Mouse (Mus musculus) left cerebral cortex, postnatal 36 days (tissue): ENCODE data around the gene Gm10318. TPM values are rescaled to one million over a fixed set of nuclear protein-coding genes. Genes with fewer than 3 reads are reported as not detected.

Source experiments
- DNase-seq, 2 experiments: peaks; one replicate each; pipeline ENCODE4 v3.0.0; 2021 to 2022; ENCODE audit warnings: low spot score in 2 of 2, mixed read lengths in 1 of 2
- intact Hi-C: fragments of 180-260 bp; cut with DNase I; formaldehyde crosslinking; loops from one replicate; pipeline ENCODE4 v1.15.1; 2025
- total RNA-seq, 2 experiments: library from RNA; stranded (reverse); gene quantifications; 2 replicates each; pipeline ENCODE4 v1.2.3; 2021

Gene Gm10318
- total RNA-seq, 2 experiments from 2014 or later = not detected

GRCm38 (mm10) chr10:77886007-77886747 is 33.5 kb downstream of the Gm10318 start:
- intact Hi-C loops = no loop called here
- DNase-seq = no peak

- DNase-seq = no peak
- intact Hi-C loops = no loop called here
Observed at GRCm38 (mm10) chr10:77890987-77891565, 38.4 kb downstream of the Gm10318 start.

- intact Hi-C loops = no loop called here
- no peak for DNase-seq
Observed at GRCm38 (mm10) chr10:77895562-77895961, 42.9 kb downstream of the Gm10318 start.

- intact Hi-C loops = no loop called here
- DNase-seq = no peak
Observed at GRCm38 (mm10) chr10:77900126-77900525, 47.5 kb downstream of the Gm10318 start.

- intact Hi-C loops = no loop called here
- no peak for DNase-seq
Observed at GRCm38 (mm10) chr10:77900903-77901818, 48.5 kb downstream of the Gm10318 start.

GRCm38 (mm10) chr10:77901871-77902210 is 49.2 kb downstream of the Gm10318 start:
- intact Hi-C loops = no loop called here
- no peak for DNase-seq

- peak; percentile 69 to 73 for DNase-seq
- intact Hi-C loops = no loop called here
Observed at GRCm38 (mm10) chr10:77902211-77902893, 49.7 kb downstream of the Gm10318 start, which contains the start of gene Lrrc3. TSS of gene Lrrc3 (minus strand) at chr10:77902536.

GRCm38 (mm10) chr10:77902894-77903715 is 50.4 kb downstream of the Gm10318 start:
- intact Hi-C loops = no loop called here
- DNase-seq = peak; percentile 68 to 76

Other genes with a start within 250 kb of the Gm10318 start
- gene Sumo3, start 246.8 kb upstream of the Gm10318 start, total RNA-seq = 100 to 1,000 TPM; 140 to 168 TPM
- 10 to 100 TPM in 1 of 2 experiments, 1 to 10 TPM in 1; 9.8 to 18.2 TPM for gene Gm49325, start 246.7 kb upstream of the Gm10318 start, total RNA-seq
- 10 to 100 TPM; 46.2 to 46.4 TPM for gene Ube2g2, start 230.6 kb upstream of the Gm10318 start, total RNA-seq
- under 1 TPM in 1 of 2 experiments, not detected in 1; 0.25 TPM for gene Tspear, start 166.3 kb upstream of the Gm10318 start, total RNA-seq
- not detected for gene Gm19402, start 162.1 kb upstream of the Gm10318 start, total RNA-seq
- not detected for gene Gm9508, start 155.6 kb upstream of the Gm10318 start, total RNA-seq
- not detected for gene Gm10272, start 146.2 kb upstream of the Gm10318 start, total RNA-seq
- not detected for gene Gm10024, start 141.4 kb upstream of the Gm10318 start, total RNA-seq
- not detected for gene Gm10142, start 137.1 kb upstream of the Gm10318 start, total RNA-seq
- gene Krtap12-1, start 132.3 kb upstream of the Gm10318 start, total RNA-seq = not detected
- gene Gm10100, start 126.4 kb upstream of the Gm10318 start, total RNA-seq = not detected
- not detected for gene Gm18596, start 110.2 kb upstream of the Gm10318 start, total RNA-seq
- not detected for gene Gm9736, start 101.5 kb upstream of the Gm10318 start, total RNA-seq
- gene Gm3233, start 93.2 kb upstream of the Gm10318 start, total RNA-seq = not detected
- not detected for gene Gm3238, start 81.5 kb upstream of the Gm10318 start, total RNA-seq
- not detected for gene Gm7138, start 75.9 kb upstream of the Gm10318 start, total RNA-seq
- gene Gm3250, start 70.3 kb upstream of the Gm10318 start, total RNA-seq = not detected
- not detected for gene Gm7137, start 64.7 kb upstream of the Gm10318 start, total RNA-seq
- gene Gm9639, start 57.8 kb upstream of the Gm10318 start, total RNA-seq = not detected
- not detected for gene Gm19668, start 53.7 kb upstream of the Gm10318 start, total RNA-seq
- not detected for gene Gm9507, start 41.0 kb upstream of the Gm10318 start, total RNA-seq
- gene Gm2696, start 38.2 kb upstream of the Gm10318 start, total RNA-seq = not detected
- not detected for gene Krtap10-4, start 25.8 kb upstream of the Gm10318 start, total RNA-seq
- gene Krtap10-10, start 16.9 kb upstream of the Gm10318 start, total RNA-seq = not detected
- not detected for gene Gm36176, start 6.1 kb upstream of the Gm10318 start, total RNA-seq
- not detected for gene Gm3285, start 9.1 kb downstream of the Gm10318 start, total RNA-seq
- gene Lrrc3, start 49.7 kb downstream of the Gm10318 start, total RNA-seq = 10 to 100 TPM; 11.7 to 12.6 TPM
- 10 to 100 TPM; 40.4 to 44.2 TPM for gene Trpm2, start 117.7 kb downstream of the Gm10318 start, total RNA-seq
- gene 1810043G02Rik, start 125.7 kb downstream of the Gm10318 start, total RNA-seq = 10 to 100 TPM; 32.7 to 38.1 TPM
- gene Pfkl, start 157.2 kb downstream of the Gm10318 start, total RNA-seq = 100 to 1,000 TPM; 149 to 153 TPM
- not detected for gene Dnmt3l, start 189.1 kb downstream of the Gm10318 start, total RNA-seq
- under 1 TPM in 1 of 2 experiments, not detected in 1; 0.25 TPM for gene Aire, start 190.8 kb downstream of the Gm10318 start, total RNA-seq
- gene Icosl, start 216.4 kb downstream of the Gm10318 start, total RNA-seq = 1 to 10 TPM; 1.9 to 2.2 TPM